Mouse (Mus musculus) olfactory bulb, adult 2 months (tissue): ENCODE measurements around the gene Ppm1k.

Source experiments
- CTCF ChIP-seq: fragments of 200-500 bp; IDR thresholded peaks from 2 replicates; pipeline ENCODE4 v1.5.1; 2012; ENCODE audit warnings: low read depth, mild to moderate bottlenecking, low read length, moderate library complexity; ENCODE audit not compliant: insufficient read depth
- POLR2A ChIP-seq: fragments of 200-500 bp; IDR thresholded peaks from 2 replicates; pipeline ENCODE4 v1.6.1; 2012; ENCODE audit warnings: mild to moderate bottlenecking, low read depth, low read length, moderate library complexity; ENCODE audit not compliant: insufficient read depth

GRCm38 (mm10) chr6:57513351-57514034, 21.8 kb downstream of the Ppm1k start:
- no peak for TF ChIP-seq CTCF
- TF ChIP-seq POLR2A, result no peak
